Mouse (Mus musculus): ENCODE measurements at regions not wholly inside any gene's neighbourhood (a gene's known extent, or its start where the extent isn't known, plus 50 kb on each side); places are given as distances from the start of the nearest gene placed in this dataset.

DNA sequence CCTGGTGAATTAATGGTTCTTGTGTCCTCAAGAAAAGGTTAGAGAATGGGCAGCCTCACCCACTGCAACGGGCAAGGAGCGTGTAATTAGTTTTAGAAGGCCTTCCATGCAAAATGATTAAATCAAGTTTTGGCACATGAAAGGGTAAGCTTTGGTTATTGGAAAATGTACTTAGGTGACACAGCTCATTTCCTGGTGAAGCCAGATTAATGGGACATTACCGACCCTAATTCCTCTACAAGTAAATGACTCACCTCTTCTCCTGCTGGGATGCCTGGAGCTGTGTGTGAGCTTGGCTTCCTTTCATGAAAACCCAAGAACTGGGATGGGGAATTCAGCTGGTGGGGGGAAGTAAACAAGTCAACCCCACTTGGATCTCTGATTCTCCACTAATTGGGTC, 219.9 kb upstream of the Usp24 start:
- H3K9ac ChIP-seq (ENCODE audit: low read depth, low read length), result no peak overlapping the region
- no peak overlapping the region for H3K4me2 ChIP-seq (ENCODE audit: low read length)
- H3K4me1 ChIP-seq (ENCODE audit: control insufficient read depth, insufficient read depth, low read length), result peaks cover 3% of the 10 kb centered on the region
- no peaks in the 10 kb centered on the region for H3K27me3 ChIP-seq (ENCODE audit: control insufficient read depth, insufficient read depth, low read depth, low read length)
- H3K27ac ChIP-seq (ENCODE audit: low read length), result no peak overlapping the region
- H3K4me3 ChIP-seq (ENCODE audit: low read depth, low read length), result no peak overlapping the region
- no peaks in the 10 kb centered on the region for H3K9me3 ChIP-seq (replicated peaks; ENCODE audit: control insufficient read depth, low read length, poor library complexity, severe bottlenecking)
- no peak for ATAC-seq
- no peaks in the 10 kb centered on the region for H3K36me3 ChIP-seq (ENCODE audit: control insufficient read depth, insufficient read depth, low read length)
- WGBS, result 67% methylated on average over 3 of the region's 3 CpGs

DNA sequence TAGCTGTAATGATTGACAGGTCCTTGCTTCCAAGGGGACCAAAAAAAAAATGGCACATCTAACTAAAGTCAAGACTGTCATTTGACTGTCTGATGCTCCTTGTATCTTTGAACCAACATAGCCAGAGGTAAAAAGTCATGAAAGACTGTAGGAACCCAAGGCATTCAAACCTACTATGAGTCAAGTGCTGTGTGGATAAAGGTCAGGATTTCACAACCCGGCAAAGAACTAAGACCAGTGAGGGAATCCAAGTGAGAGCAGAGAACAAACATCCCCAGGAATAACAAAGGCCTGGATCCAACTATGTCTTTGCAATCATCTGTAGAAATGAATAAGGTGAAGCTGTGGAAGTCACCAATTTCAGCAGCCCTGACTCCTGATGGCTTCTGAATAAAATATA, 218.2 kb upstream of the Usp24 start:
- H3K4me1 ChIP-seq (ENCODE audit: control insufficient read depth, insufficient read depth, low read length), result peaks cover 6% of the 10 kb centered on the region
- no peak overlapping the region for H3K27ac ChIP-seq (ENCODE audit: low read length)
- no peak overlapping the region for H3K4me3 ChIP-seq (ENCODE audit: low read depth, low read length)
- no peak for ATAC-seq
- no peak overlapping the region for H3K9ac ChIP-seq (ENCODE audit: low read depth, low read length)
- H3K9me3 ChIP-seq (replicated peaks; ENCODE audit: control insufficient read depth, low read length, poor library complexity, severe bottlenecking), result no peaks in the 10 kb centered on the region
- 89% methylated on average over 1 of the region's 1 CpGs for WGBS
- H3K27me3 ChIP-seq (ENCODE audit: control insufficient read depth, insufficient read depth, low read depth, low read length), result no peaks in the 10 kb centered on the region
- no peaks in the 10 kb centered on the region for H3K36me3 ChIP-seq (ENCODE audit: control insufficient read depth, insufficient read depth, low read length)
- no peak overlapping the region for H3K4me2 ChIP-seq (ENCODE audit: low read length)

GRCm38 (mm10) chr4:106100211-106101025, 215.6 kb upstream of the Usp24 start:
- no peak overlapping the region for H3K9ac ChIP-seq (ENCODE audit: low read depth, low read length)
- ATAC-seq, result no peak
- no peaks in the 10 kb centered on the region for H3K27me3 ChIP-seq (ENCODE audit: control insufficient read depth, insufficient read depth, low read depth, low read length)
- no peaks in the 10 kb centered on the region for H3K9me3 ChIP-seq (replicated peaks; ENCODE audit: control insufficient read depth, low read length, poor library complexity, severe bottlenecking)
- no peak overlapping the region for H3K4me3 ChIP-seq (ENCODE audit: low read depth, low read length)
- no peak overlapping the region for H3K4me2 ChIP-seq (ENCODE audit: low read length)
- H3K36me3 ChIP-seq (ENCODE audit: control insufficient read depth, insufficient read depth, low read length), result no peaks in the 10 kb centered on the region
- H3K4me1 ChIP-seq (ENCODE audit: control insufficient read depth, insufficient read depth, low read length), result peaks cover 10% of the 10 kb centered on the region
- WGBS, result 38% methylated on average over 11 of the region's 11 CpGs
- no peak overlapping the region for H3K27ac ChIP-seq (ENCODE audit: low read length)

DNA sequence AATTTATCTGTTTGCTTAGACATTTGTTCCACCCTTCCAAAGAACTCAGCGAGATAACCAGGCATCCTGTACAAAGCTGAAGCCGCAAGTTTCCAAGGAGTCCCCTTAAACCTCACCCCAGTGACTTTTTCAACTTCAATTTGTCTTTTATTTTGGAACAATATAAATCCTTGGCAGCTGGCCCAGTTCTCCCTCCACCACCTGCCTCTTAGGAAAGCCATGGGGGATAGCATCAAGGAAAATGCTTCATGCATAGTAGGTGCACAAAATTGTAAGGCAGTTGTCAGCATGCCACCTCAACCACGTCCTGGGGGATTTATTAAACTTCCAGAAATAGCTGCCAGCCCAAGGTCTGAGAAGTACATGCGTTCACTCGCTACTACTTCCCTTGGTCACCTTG, 214.1 kb upstream of the Usp24 start:
- Histone ChIP-seq H3K9me3 (replicated peaks; ENCODE audit: control insufficient read depth, low read length, poor library complexity, severe bottlenecking) (no peaks in the 10 kb centered on the region), H3K27ac (ENCODE audit: low read length) (peak overlapping the region; percentile 39; the same call in 1 of the 2 replicates), H3K4me3 (ENCODE audit: low read depth, low read length) (no peak overlapping the region), H3K4me1 (ENCODE audit: control insufficient read depth, insufficient read depth, low read length) (peaks cover 10% of the 10 kb centered on the region), H3K4me2 (ENCODE audit: low read length) (peak overlapping the region; percentile 17; the same call in 1 of the 2 replicates), H3K36me3 (ENCODE audit: control insufficient read depth, insufficient read depth, low read length) (no peaks in the 10 kb centered on the region), H3K9ac (ENCODE audit: low read depth, low read length) (no peak overlapping the region), H3K27me3 (ENCODE audit: control insufficient read depth, insufficient read depth, low read depth, low read length) (no peaks in the 10 kb centered on the region)
- no peak; the same call in 1 of the 2 replicates for ATAC-seq
- WGBS, result 14% methylated on average over 5 of the region's 5 CpGs

DNA sequence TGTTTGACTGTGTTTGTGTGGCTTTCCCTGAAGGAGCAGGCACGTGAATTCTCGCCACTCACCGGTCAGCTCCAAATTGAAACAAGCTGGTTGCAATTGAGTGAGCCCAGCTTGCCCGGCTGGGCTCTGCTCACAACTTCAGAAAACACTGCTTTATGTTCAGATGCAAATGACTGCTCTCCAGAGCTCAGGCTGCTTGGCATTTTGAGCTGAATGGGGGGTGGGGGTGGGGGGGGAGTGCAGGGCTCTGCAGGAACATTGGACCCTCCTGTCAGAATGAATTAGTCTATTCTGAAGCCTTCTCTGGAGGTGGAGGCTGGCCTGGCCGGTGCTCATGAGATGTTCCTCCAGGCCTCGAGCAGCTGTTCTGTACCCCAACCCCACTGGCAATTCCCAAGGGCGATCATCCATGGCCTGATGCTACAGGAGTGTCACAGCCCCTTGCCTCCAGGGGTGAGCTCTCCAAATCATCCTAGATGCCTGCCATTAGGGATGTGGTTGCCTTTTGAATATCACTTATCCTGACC, 213.5 kb upstream of the Usp24 start:
- Histone ChIP-seq H3K9me3 (replicated peaks; ENCODE audit: control insufficient read depth, low read length, poor library complexity, severe bottlenecking) (no peaks in the 10 kb centered on the region), H3K4me3 (ENCODE audit: low read depth, low read length) (no peak overlapping the region), H3K36me3 (ENCODE audit: control insufficient read depth, insufficient read depth, low read length) (no peaks in the 10 kb centered on the region), H3K27me3 (ENCODE audit: control insufficient read depth, insufficient read depth, low read depth, low read length) (no peaks in the 10 kb centered on the region), H3K4me1 (ENCODE audit: control insufficient read depth, insufficient read depth, low read length) (peaks cover 10% of the 10 kb centered on the region), H3K9ac (ENCODE audit: low read depth, low read length) (no peak overlapping the region), H3K27ac (ENCODE audit: low read length) (peak overlapping the region; percentile 39; the same call in 1 of the 2 replicates), H3K4me2 (ENCODE audit: low read length) (peak overlapping the region; percentile 17; the same call in 1 of the 2 replicates)
- 8% methylated on average over 7 of the region's 7 CpGs for WGBS
- ATAC-seq, result peak; percentile 54

DNA sequence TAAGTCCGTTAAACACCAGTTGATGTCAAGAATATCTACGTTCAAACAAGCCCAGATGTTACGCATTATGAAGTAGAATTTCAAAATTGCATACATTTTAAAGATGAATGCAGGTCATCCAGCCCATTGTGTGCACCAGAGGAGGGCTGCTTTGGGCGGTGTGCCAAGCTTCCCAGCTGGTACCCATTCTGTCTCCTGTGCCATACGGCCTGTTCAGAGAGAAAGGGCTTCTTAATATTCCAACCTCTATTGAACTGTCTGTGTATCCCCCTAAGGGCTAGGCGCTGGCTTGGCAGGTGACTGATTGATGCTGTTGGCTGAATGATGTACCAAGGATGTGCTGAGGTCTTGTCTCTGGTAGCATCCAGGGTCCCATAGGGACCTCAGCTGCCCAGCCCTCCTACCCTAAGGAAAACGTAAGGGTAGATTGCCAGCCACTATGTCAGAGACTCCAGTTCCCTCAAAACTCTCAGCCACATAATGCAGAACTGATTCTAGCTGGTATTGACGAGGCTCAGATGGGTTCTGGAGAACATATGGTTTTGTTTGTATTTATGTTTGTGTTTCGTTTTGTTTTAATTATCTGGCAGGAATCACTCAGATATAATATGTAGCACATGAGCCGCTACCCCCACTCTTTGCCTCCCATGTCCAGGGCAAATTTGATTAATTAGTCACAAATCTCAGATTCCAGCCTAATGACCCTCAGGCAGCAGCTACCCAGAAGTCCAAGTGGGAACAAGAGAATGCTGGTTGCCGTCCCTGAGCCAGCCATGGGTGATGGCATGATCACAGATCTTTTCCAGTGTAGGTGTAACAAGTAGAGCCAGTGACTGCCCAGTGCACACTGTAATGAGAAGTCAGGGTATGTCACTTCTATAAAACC, 212.0 kb upstream of the Usp24 start:
- no peaks in the 10 kb centered on the region for H3K36me3 ChIP-seq (ENCODE audit: control insufficient read depth, insufficient read depth, low read length)
- 54% methylated on average over 11 of the region's 11 CpGs for WGBS
- H3K4me2 ChIP-seq (ENCODE audit: low read length), result no peak overlapping the region
- peaks cover 10% of the 10 kb centered on the region for H3K4me1 ChIP-seq (ENCODE audit: control insufficient read depth, insufficient read depth, low read length)
- no peak overlapping the region for H3K9ac ChIP-seq (ENCODE audit: low read depth, low read length)
- H3K27me3 ChIP-seq (ENCODE audit: control insufficient read depth, insufficient read depth, low read depth, low read length), result no peaks in the 10 kb centered on the region
- no peak overlapping the region for H3K4me3 ChIP-seq (ENCODE audit: low read depth, low read length)
- peak; percentile 60; the same call in 1 of the 2 replicates for ATAC-seq
- H3K9me3 ChIP-seq (replicated peaks; ENCODE audit: control insufficient read depth, low read length, poor library complexity, severe bottlenecking), result no peaks in the 10 kb centered on the region
- peak overlapping the region; percentile 22; the same call in 1 of the 2 replicates for H3K27ac ChIP-seq (ENCODE audit: low read length)

- no peaks in the 10 kb centered on the region for H3K36me3 ChIP-seq (ENCODE audit: control insufficient read depth, insufficient read depth, low read length)
- H3K9me3 ChIP-seq (replicated peaks; ENCODE audit: control insufficient read depth, low read length, poor library complexity, severe bottlenecking), result no peaks in the 10 kb centered on the region
- no peak overlapping the region for H3K4me3 ChIP-seq (ENCODE audit: low read depth, low read length)
- H3K4me1 ChIP-seq (ENCODE audit: control insufficient read depth, insufficient read depth, low read length), result no peaks in the 10 kb centered on the region
- no peak overlapping the region for H3K4me2 ChIP-seq (ENCODE audit: low read length)
- no peaks in the 10 kb centered on the region for H3K27me3 ChIP-seq (ENCODE audit: control insufficient read depth, insufficient read depth, low read depth, low read length)
- no peak overlapping the region for H3K9ac ChIP-seq (ENCODE audit: low read depth, low read length)
- H3K27ac ChIP-seq (ENCODE audit: low read length), result no peak overlapping the region
- no peak for ATAC-seq
Observed at GRCm38 (mm10) chr4:106112981-106113380, 203.0 kb upstream of the Usp24 start.

DNA sequence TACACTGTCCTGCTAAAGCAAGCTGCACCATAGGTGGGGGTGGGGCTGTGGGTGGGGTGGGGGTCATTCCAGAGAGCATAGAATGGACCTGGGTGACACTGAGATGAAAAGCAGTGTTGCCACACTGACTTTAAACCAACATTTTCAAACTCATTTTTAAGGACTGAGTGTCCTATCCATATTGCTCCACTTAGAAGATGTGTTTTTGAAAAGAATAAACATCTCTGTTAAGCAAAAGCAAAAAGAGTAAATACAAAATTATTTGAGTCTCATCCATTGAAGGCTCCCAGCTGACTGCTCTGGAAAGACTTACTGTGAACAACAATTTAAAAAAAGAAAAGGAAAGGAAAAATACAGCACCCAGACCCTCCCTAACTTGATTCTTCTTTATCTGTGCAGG, 202.3 kb upstream of the Usp24 start:
- H3K4me1 ChIP-seq (ENCODE audit: control insufficient read depth, insufficient read depth, low read length), result no peaks in the 10 kb centered on the region
- no peak for ATAC-seq
- no peaks in the 10 kb centered on the region for H3K36me3 ChIP-seq (ENCODE audit: control insufficient read depth, insufficient read depth, low read length)

DNA sequence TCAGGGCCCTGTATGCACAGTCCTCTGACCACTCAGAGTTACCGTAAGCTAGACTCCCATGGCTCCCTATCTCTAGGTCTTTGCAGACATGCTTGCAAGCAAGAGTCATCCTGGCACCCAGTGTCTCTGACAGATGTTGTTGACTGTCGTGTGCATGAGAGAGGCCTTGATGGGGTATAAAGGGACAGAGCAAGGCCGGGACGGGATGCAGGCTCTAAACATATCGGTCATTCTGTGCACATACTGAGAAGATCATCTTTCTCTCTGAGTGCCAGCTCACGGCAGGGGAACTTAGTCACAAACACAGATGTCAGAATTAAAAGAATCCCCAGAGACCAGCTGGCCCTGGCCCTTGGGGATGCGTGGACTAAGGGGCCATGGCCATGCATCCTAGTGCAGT, 199.4 kb upstream of the Usp24 start:
- no peak overlapping the region for H3K4me2 ChIP-seq (ENCODE audit: low read length)
- 82% methylated on average over 7 of the region's 7 CpGs for WGBS
- no peak overlapping the region for H3K9ac ChIP-seq (ENCODE audit: low read depth, low read length)
- H3K4me3 ChIP-seq (ENCODE audit: low read depth, low read length), result no peak overlapping the region
- H3K27me3 ChIP-seq (ENCODE audit: control insufficient read depth, insufficient read depth, low read depth, low read length), result no peaks in the 10 kb centered on the region
- H3K9me3 ChIP-seq (replicated peaks; ENCODE audit: control insufficient read depth, low read length, poor library complexity, severe bottlenecking), result no peaks in the 10 kb centered on the region
- H3K27ac ChIP-seq (ENCODE audit: low read length), result no peak overlapping the region
- no peaks in the 10 kb centered on the region for H3K4me1 ChIP-seq (ENCODE audit: control insufficient read depth, insufficient read depth, low read length)
- no peak for ATAC-seq
- H3K36me3 ChIP-seq (ENCODE audit: control insufficient read depth, insufficient read depth, low read length), result no peaks in the 10 kb centered on the region

More for the DNA sequence above, 202.3 kb upstream of the Usp24 start:
- H3K9ac ChIP-seq (ENCODE audit: low read depth, low read length), result no peak overlapping the region
- no peak overlapping the region for H3K4me3 ChIP-seq (ENCODE audit: low read depth, low read length)
- H3K27me3 ChIP-seq (ENCODE audit: control insufficient read depth, insufficient read depth, low read depth, low read length), result no peaks in the 10 kb centered on the region
- no peak overlapping the region for H3K27ac ChIP-seq (ENCODE audit: low read length)
- no peaks in the 10 kb centered on the region for H3K9me3 ChIP-seq (replicated peaks; ENCODE audit: control insufficient read depth, low read length, poor library complexity, severe bottlenecking)
- no peak overlapping the region for H3K4me2 ChIP-seq (ENCODE audit: low read length)
